Mouse (Mus musculus) adrenal gland, postnatal 10 days (tissue): ENCODE measurements around the gene Dcst2. TPM values are rescaled to one million over a fixed set of nuclear protein-coding genes. Genes with fewer than 3 reads are reported as not detected.
A peak's percentile ranks its signal among the peaks of the same experiment; 100 is the strongest.

ENCODE experiments used
- DNase-seq: peaks from one replicate; pipeline ENCODE4 v3.0.0; 2021; ENCODE audit warnings: mixed read lengths
- total RNA-seq, 2 experiments: library from RNA; stranded (reverse); gene quantifications; 2 replicates each; pipeline ENCODE4 v1.2.3; 2021

Gene Dcst2
- total RNA-seq, 2 experiments from 2014 or later: 0.48 to 0.82 TPM

GRCm38 (mm10) chr3:89331561-89331960 lies 30.2 kb upstream of the Dcst2 start:
- no peak for DNase-seq

- no peak for DNase-seq
Observed at GRCm38 (mm10) chr3:89332013-89332412, 29.8 kb upstream of the Dcst2 start.

- no peak for DNase-seq
Observed at GRCm38 (mm10) chr3:89332476-89332875, 29.3 kb upstream of the Dcst2 start.

- no peak for DNase-seq
Observed at GRCm38 (mm10) chr3:89333053-89333452, 28.7 kb upstream of the Dcst2 start.

GRCm38 (mm10) chr3:89336529-89336928 lies 25.2 kb upstream of the Dcst2 start:
- no peak for DNase-seq

GRCm38 (mm10) chr3:89337062-89337720 lies 24.6 kb upstream of the Dcst2 start:
- DNase-seq: no peak

GRCm38 (mm10) chr3:89337721-89338578 lies 23.8 kb upstream of the Dcst2 start, which contains the start of gene Efna4:
Gene Efna4 (minus strand): TSS chr3:89338028.
- DNase-seq: peak; percentile 63

- DNase-seq: peak; percentile 79
Observed at GRCm38 (mm10) chr3:89339416-89339815, 22.4 kb upstream of the Dcst2 start.

- DNase-seq: peak; percentile 88
Observed at GRCm38 (mm10) chr3:89340465-89340864, 21.3 kb upstream of the Dcst2 start.

GRCm38 (mm10) chr3:89341794-89342193 lies 20.0 kb upstream of the Dcst2 start:
- DNase-seq: no peak

- DNase-seq: no peak
Observed at GRCm38 (mm10) chr3:89343279-89343678, 18.5 kb upstream of the Dcst2 start.

- no peak for DNase-seq
Observed at GRCm38 (mm10) chr3:89346815-89347540, 14.8 kb upstream of the Dcst2 start.

GRCm38 (mm10) chr3:89347916-89348315 lies 13.9 kb upstream of the Dcst2 start:
- no peak for DNase-seq

GRCm38 (mm10) chr3:89348911-89349868 lies 12.6 kb upstream of the Dcst2 start:
- DNase-seq: peak; percentile 67

GRCm38 (mm10) chr3:89349869-89350501 lies 11.8 kb upstream of the Dcst2 start, which contains the start of gene Adam15:
Gene Adam15 (minus strand): TSS chr3:89349996.
- peak; percentile 98 for DNase-seq

GRCm38 (mm10) chr3:89351271-89351670 lies 10.5 kb upstream of the Dcst2 start:
- DNase-seq: no peak

- DNase-seq: peak; percentile 94
Observed at GRCm38 (mm10) chr3:89354816-89355511, 6.8 kb upstream of the Dcst2 start.

- DNase-seq: no peak
Observed at GRCm38 (mm10) chr3:89355512-89355902, 6.3 kb upstream of the Dcst2 start.

- no peak for DNase-seq
Observed at GRCm38 (mm10) chr3:89356029-89356428, 5.7 kb upstream of the Dcst2 start.

GRCm38 (mm10) chr3:89359630-89360029 lies 2.1 kb upstream of the Dcst2 start:
- DNase-seq: no peak
